In genomic region chr16:90826457-90826856, GRCm38 (mm10) we compare ENCODE assay signal across 18 mouse cellular contexts. TPM values are rescaled to one million over a fixed set of nuclear protein-coding genes. Genes with fewer than 3 reads are reported as not detected.
DNase-seq lines count a peak whose midpoint lies in the region; ATAC-seq and TF ChIP-seq lines count a peak whose summit lies in the region.
"Had no signal": no experiment of that assay in that cellular context is flagged by ENCODE, and none has a peak within 500 bp of the region (broad histone marks: within the 10 kb centered on the region; RNA-seq: fewer than 3 reads in every experiment).

Gene Eva1c, plus strand, starts transcription at chr16:90826719.

- dilution Hi-C loops in CH12.LX (cut with MboI; ENCODE audit: extremely low pct_ligation_motif_present, extremely low pct_unique_long_range_greater_than_20kb, low sequenced_read_pairs) = no loop called here

- TF ChIP-seq RAD21 in CH12.LX (IDR thresholded peaks at IDR 0.05; ENCODE audit: low read depth, low read length) = peak; percentile 30

- in situ Hi-C loops in CH12.LX (cut with MboI; ENCODE audit: low pct_ligation_motif_present, low pct_unique_long_range_greater_than_20kb, low sequenced_read_pairs) = no loop called here

- H3K4me1 ChIP-seq in hindbrain, postnatal 0 days (ENCODE audit: insufficient read depth, low read length) = peaks cover 7% of the 10 kb centered on the region
- H3K4me1 ChIP-seq in hindbrain, embryonic 10.5 days (replicated peaks) = peaks cover 20% of the 10 kb centered on the region
- H3K4me1 ChIP-seq in lung, adult 2 months (ENCODE audit: control insufficient read depth, insufficient read depth, low read length) = no peaks in the 10 kb centered on the region
- H3K4me1 ChIP-seq in CH12.LX (ENCODE audit: control insufficient read depth in 1 of 2, insufficient read depth in 2 of 2) = no peaks in the 10 kb centered on the region
- H3K4me1 ChIP-seq in heart, embryonic 12.5 days (replicated peaks) = peaks cover 10% of the 10 kb centered on the region

- no peaks in the 10 kb centered on the region for H3K9me3 ChIP-seq in hindbrain, postnatal 0 days (ENCODE audit: low read length)
- H3K9me3 ChIP-seq in hindbrain, embryonic 10.5 days = no peaks in the 10 kb centered on the region
- H3K9me3 ChIP-seq in CH12.LX (replicated peaks; ENCODE audit: low read length) = peaks cover 10% of the 10 kb centered on the region
- no peaks in the 10 kb centered on the region for H3K9me3 ChIP-seq in heart, embryonic 12.5 days (replicated peaks)
- H3K9me3 ChIP-seq: embryonic facial prominence, embryonic 12.5 days; heart, embryonic 15.5 days; limb, embryonic 12.5 days; midbrain, embryonic 10.5 days had no signal

- H3K27ac ChIP-seq in hindbrain, postnatal 0 days = no peak within 1 kb of the TSS
- no peak within 1 kb of the TSS for H3K27ac ChIP-seq in hindbrain, embryonic 10.5 days
- no peak within 1 kb of the TSS for H3K27ac ChIP-seq in CH12.LX (ENCODE audit: insufficient read depth, low read depth)
- H3K27ac ChIP-seq in heart, embryonic 12.5 days (ENCODE audit: poor library complexity, severe bottlenecking) = no peak within 1 kb of the TSS
- H3K27ac ChIP-seq: embryonic facial prominence, embryonic 12.5 days; heart, embryonic 15.5 days; limb, embryonic 12.5 days; midbrain, embryonic 10.5 days had no signal

- no peak within 1 kb of the TSS for H3K4me3 ChIP-seq in hindbrain, postnatal 0 days (ENCODE audit: low read length)
- no peak within 1 kb of the TSS for H3K4me3 ChIP-seq in hindbrain, embryonic 10.5 days
- H3K4me3 ChIP-seq in lung, adult 2 months (replicated peaks; ENCODE audit: extremely low read depth, low read depth, low read length) = no peak within 1 kb of the TSS
- no peak within 1 kb of the TSS for H3K4me3 ChIP-seq in CH12.LX (replicated peaks in 1 of 3; ENCODE audit: low read depth in 2 of 3, low read length in 2 of 3, poor library complexity in 1 of 3)
- no peak within 1 kb of the TSS for H3K4me3 ChIP-seq in heart, embryonic 12.5 days
- H3K4me3 ChIP-seq: embryonic facial prominence, embryonic 12.5 days; heart, embryonic 15.5 days; limb, embryonic 12.5 days; midbrain, embryonic 10.5 days had no signal

- no peaks in the 10 kb centered on the region for H3K27me3 ChIP-seq in hindbrain, postnatal 0 days (ENCODE audit: insufficient read depth, low read length)
- peaks cover 46% of the 10 kb centered on the region for H3K27me3 ChIP-seq in hindbrain, embryonic 10.5 days (ENCODE audit: insufficient read depth, poor library complexity, severe bottlenecking)
- H3K27me3 ChIP-seq in CH12.LX (replicated peaks) = peaks cover 8% of the 10 kb centered on the region
- H3K27me3 ChIP-seq in heart, embryonic 12.5 days (replicated peaks) = peaks cover 6% of the 10 kb centered on the region

- TF ChIP-seq POLR2A in lung, adult 2 months (IDR thresholded peaks at IDR 0.05; ENCODE audit: borderline replicate concordance, extremely low read depth, low read depth, low read length) = no peak
- no peak for TF ChIP-seq POLR2A in CH12.LX (IDR thresholded peaks at IDR 0.05; ENCODE audit: low read depth, low read length)
- no peak for TF ChIP-seq POLR2A in brain, embryonic 14.5 days (IDR thresholded peaks at IDR 0.05; ENCODE audit: borderline replicate concordance, extremely low read depth, insufficient read depth, insufficient read length, poor library complexity, severe bottlenecking)

- ATAC-seq in hindbrain, postnatal 0 days = no peak
- no peak for ATAC-seq in heart, embryonic 12.5 days (ENCODE audit: insufficient number of reproducible peaks, low FRiP score)

- peak; percentile 29 for TF ChIP-seq CTCF in hindbrain, postnatal 0 days (IDR thresholded peaks at IDR 0.05; ENCODE audit: low read depth)
- TF ChIP-seq CTCF in lung, adult 2 months (IDR thresholded peaks at IDR 0.05; ENCODE audit: insufficient read depth, low read length) = 0 out of 2 replicates have a peak, but pooled peaks have one; percentile 24
- peak; percentile 29 to 55; a peak in 3 of 4 replicates for TF ChIP-seq CTCF in CH12.LX (conservative IDR thresholded peaks at IDR 0.05 in 1 of 2, IDR thresholded peaks at IDR 0.05 in 1 of 2; ENCODE audit: low read depth in 2 of 2, low read length in 2 of 2)
- peak; percentile 32; the same call in 1 of the 2 replicates for TF ChIP-seq CTCF in brain, embryonic 14.5 days (IDR thresholded peaks at IDR 0.05; ENCODE audit: borderline replicate concordance, extremely low read depth, insufficient read depth, insufficient read length)

- H3K36me3 ChIP-seq in hindbrain, postnatal 0 days (ENCODE audit: insufficient read depth, low read length) = no peaks in the 10 kb centered on the region
- H3K36me3 ChIP-seq in hindbrain, embryonic 10.5 days = no peaks in the 10 kb centered on the region
- H3K36me3 ChIP-seq in CH12.LX (replicated peaks in 1 of 2; ENCODE audit: control insufficient read depth in 1 of 2, insufficient read depth in 1 of 2, low read length in 1 of 2) = no peaks in the 10 kb centered on the region
- H3K36me3 ChIP-seq in heart, embryonic 12.5 days = no peaks in the 10 kb centered on the region
- H3K36me3 ChIP-seq: embryonic facial prominence, embryonic 12.5 days; heart, embryonic 15.5 days; limb, embryonic 12.5 days; midbrain, embryonic 10.5 days had no signal

- TF ChIP-seq EP300 in CH12.LX (IDR thresholded peaks at IDR 0.05; ENCODE audit: low read length) = no peak

- H3K4me2 ChIP-seq in hindbrain, postnatal 0 days (ENCODE audit: low read depth, low read length) = no peak within 1 kb of the TSS
- no peak within 1 kb of the TSS for H3K4me2 ChIP-seq in CH12.LX (ENCODE audit: insufficient read depth, low read depth, poor library complexity, severe bottlenecking)
- no peak within 1 kb of the TSS for H3K4me2 ChIP-seq in heart, embryonic 12.5 days
- H3K4me2 ChIP-seq: embryonic facial prominence, embryonic 12.5 days; heart, embryonic 15.5 days; limb, embryonic 12.5 days had no signal

- no peak for DNase-seq in hindbrain, postnatal 0 days (ENCODE audit: low spot score)
- no peak for DNase-seq in hindbrain, embryonic 10.5 days (ENCODE audit: low spot score)
- no peak for DNase-seq in lung, adult 2 months
- no peak for DNase-seq in lung, postnatal 14 days
- DNase-seq in CH12.LX (ENCODE audit: extremely low read depth) = no peak
- no peak for DNase-seq in brain, embryonic 14.5 days (ENCODE audit: low read depth)
- no peak for DNase-seq in layer of hippocampus, adult 8-10 months (ENCODE audit: low spot score in 2 of 2)
- DNase-seq: cerebellum, adult 18-20 months; kidney, adult 11 months; retina, postnatal 1 day; thymus, postnatal 14 days had no signal

- H3K79me2 ChIP-seq in CH12.LX (replicated peaks; ENCODE audit: control insufficient read depth, extremely low read depth, insufficient read depth, poor library complexity, severe bottlenecking) = no peaks in the 10 kb centered on the region

- no peak within 1 kb of the TSS for H3K9ac ChIP-seq in hindbrain, postnatal 0 days (replicated peaks; ENCODE audit: low read length)
- H3K9ac ChIP-seq in CH12.LX (ENCODE audit: insufficient read depth, low read depth) = no peak within 1 kb of the TSS
- H3K9ac ChIP-seq in heart, embryonic 12.5 days = no peak within 1 kb of the TSS
- H3K9ac ChIP-seq: embryonic facial prominence, embryonic 12.5 days; heart, embryonic 15.5 days; limb, embryonic 12.5 days had no signal

- 71% methylated on average over 7 of the region's 7 CpGs for WGBS in hindbrain, postnatal 0 days
- 61% methylated on average over 7 of the region's 7 CpGs for WGBS in hindbrain, embryonic 10.5 days
- WGBS in lung, adult 2 months = 65% methylated on average over 7 of the region's 7 CpGs
- WGBS in heart, embryonic 12.5 days = 67% methylated on average over 7 of the region's 7 CpGs

TF ChIP-seq in CH12.LX, 34 proteins besides CTCF, POLR2A, EP300 and RAD21:
- TF ChIP-seq KAT2A (IDR thresholded peaks at IDR 0.05; ENCODE audit: insufficient replicate concordance, low read length) = no peak
- peak; percentile 43; the same call in 1 of the 2 replicates for TF ChIP-seq ZNF384 (IDR thresholded peaks at IDR 0.05; ENCODE audit: low read depth, low read length)
- TF ChIP-seq CHD1 (IDR thresholded peaks at IDR 0.05; ENCODE audit: low read depth, low read length) = no peak
- no peak for TF ChIP-seq MAFK (IDR thresholded peaks at IDR 0.05; ENCODE audit: insufficient replicate concordance, low read length)
- TF ChIP-seq NELFE (IDR thresholded peaks at IDR 0.05; ENCODE audit: low read depth, low read length) = no peak
- no peak for TF ChIP-seq TCF12 (IDR thresholded peaks at IDR 0.05; ENCODE audit: low read depth, low read length)
- peak; percentile 32 for TF ChIP-seq SMC3 (IDR thresholded peaks at IDR 0.05; ENCODE audit: low read depth, low read length)
TF ChIP-seq in CH12.LX: peak in this region for 2.

RNA-seq across cellular contexts. Expression of gene Eva1c, which starts in this region (rescaled TPM):
- 2.3 and 9.4 TPM in 2 replicates for total RNA-seq in hindbrain, postnatal 0 days (2014; rRNA removed)
- polyA plus RNA-seq in hindbrain, postnatal 0 days (2015; fragmentation: Nextera tagmentation; extraction: Ambion mirVana) = 3.9 and 4.0 TPM in 2 replicates
- 0.75 and 1.0 TPM in 2 replicates for polyA plus RNA-seq in hindbrain, embryonic 10.5 days (2016; fragmentation: Nextera tagmentation; extraction: Ambion mirVana)
- polyA plus RNA-seq in lung, adult 2 months (2012; rRNA removed) = 8.9 and 14.2 TPM in 2 replicates
- total RNA-seq in CH12.LX (2012; rRNA removed) (not detected in 2 replicates), CH12.LX (2014; rRNA removed) (not detected in 2 replicates)
- polyA plus RNA-seq in CH12.LX (2012; ENCODE audit: insufficient read length, low read depth) = not detected in 2 replicates
- polyA plus RNA-seq in brain, embryonic 14.5 days (2012; rRNA removed) = 2.2 and 3.7 TPM in 2 replicates
- 1 to 10 TPM; 1.9 to 3.8 (median 2.6) TPM for total RNA-seq in layer of hippocampus, adult 8-10 months (2022)
- 2.1 and 3.4 TPM in 2 replicates for polyA plus RNA-seq in heart, embryonic 12.5 days (2016; fragmentation: Nextera tagmentation; extraction: Ambion mirVana)
- total RNA-seq: common myeloid progenitor, adult 5-6 weeks; neutrophil, adult 5-6 weeks had no signal
